Mouse (Mus musculus): Measurements from ENCODE around the gene Napa. TPM values are rescaled to one million over a fixed set of nuclear protein-coding genes. Genes with fewer than 3 reads are reported as not detected.

Gene Napa
- polyA plus RNA-seq, 2 experiments: 107 to 110 TPM

DNA sequence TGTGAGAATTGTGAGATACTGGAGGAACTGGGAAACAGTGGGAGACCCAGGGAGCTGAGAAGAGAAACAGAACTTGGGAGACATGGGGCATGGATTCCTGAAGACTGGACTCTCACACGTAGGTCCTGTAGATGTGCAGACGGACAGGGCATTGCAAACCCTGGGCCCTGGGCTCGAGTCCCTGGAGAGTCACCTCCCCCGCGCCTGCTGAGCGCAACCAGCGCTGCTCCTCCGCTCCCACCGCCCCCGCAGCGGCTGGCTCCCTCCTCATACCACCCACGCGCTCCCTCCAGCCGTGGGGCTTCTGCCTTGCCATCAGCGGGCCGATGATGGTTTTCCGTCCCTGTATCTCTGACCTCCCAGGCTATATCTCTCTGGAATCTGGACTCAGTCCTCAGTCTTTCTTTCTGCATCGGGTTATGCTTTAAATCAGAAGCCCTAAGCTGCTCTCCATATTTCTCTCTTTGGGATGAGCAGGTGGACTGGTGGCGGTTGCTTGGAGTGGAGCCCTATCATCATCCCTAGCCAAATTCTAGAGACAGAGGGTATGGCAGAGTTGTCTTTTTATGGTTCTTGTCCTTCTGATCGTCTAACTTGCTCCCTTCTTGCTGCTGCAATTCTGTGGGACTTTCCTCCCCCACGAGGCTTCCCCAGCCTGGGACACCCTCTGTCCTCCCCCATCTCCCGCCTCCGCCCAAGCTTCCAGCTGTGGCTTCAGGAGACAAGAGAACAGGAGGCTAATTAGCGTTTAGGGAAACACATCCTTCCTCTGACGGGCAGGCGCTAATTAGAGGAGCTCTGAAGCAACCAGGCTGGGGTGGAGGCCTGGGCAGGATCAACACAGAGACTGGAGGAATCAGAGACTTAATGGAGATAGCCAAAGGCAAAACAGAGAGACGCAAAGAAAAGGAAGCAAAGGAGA is 48.5 kb downstream of the Napa start:
- Histone ChIP-seq H3K9me3 (ENCODE audit: control insufficient read depth, low read length) (no peaks in the 10 kb centered on the region), H3K4me1 (replicated peaks; ENCODE audit: control insufficient read depth in 2 of 2, insufficient read depth in 2 of 2, low read length in 1 of 2) (no peaks in the 10 kb centered on the region), H3K36me3 (replicated peaks; ENCODE audit: control insufficient read depth, insufficient read depth, low read depth) (no peaks in the 10 kb centered on the region), H3K4me3 (ENCODE audit: insufficient read depth in 1 of 2, low read depth in 2 of 2, low read length in 2 of 2) (no peak overlapping the region), H3K27me3 (ENCODE audit: control insufficient read depth, insufficient read depth, low read length) (no peaks in the 10 kb centered on the region), H3K4me2 (ENCODE audit: low read depth) (no peak overlapping the region), H3K9ac (replicated peaks) (no peak overlapping the region), H3K27ac (no peak overlapping the region)
- WGBS (ENCODE audit: insufficient replicate concordance): 25% methylated on average over 27 of the region's 27 CpGs
- no peak for ATAC-seq (ENCODE audit: insufficient read depth)
- no peak for DNase-seq (ENCODE audit: low read depth in 3 of 3, low spot score in 3 of 3)
- no peak for TF ChIP-seq EP300 (IDR thresholded peaks at IDR 0.05; ENCODE audit: low read depth)
- no peak for TF ChIP-seq CTCF (IDR thresholded peaks at IDR 0.05; ENCODE audit: low read depth)

DNA sequence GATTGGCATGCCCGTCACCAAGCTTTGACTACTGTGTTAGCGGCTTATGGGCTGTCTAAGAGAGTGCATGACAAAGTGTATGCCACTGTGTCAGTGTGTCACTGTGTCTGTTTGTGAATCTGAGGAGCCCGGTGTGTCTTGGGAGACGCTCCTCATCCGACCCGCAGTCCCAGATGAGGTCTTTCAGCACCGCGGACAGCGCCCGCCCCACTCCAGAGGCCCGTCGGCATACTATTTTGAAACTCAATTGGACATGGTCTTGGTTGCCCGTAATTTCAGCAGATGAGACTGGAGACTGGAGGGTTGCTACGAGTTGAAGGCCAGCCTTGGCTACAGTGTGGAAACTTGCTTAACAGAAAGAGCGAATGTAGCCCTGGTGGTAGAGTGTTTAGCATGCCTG is 49.4 kb downstream of the Napa start:
- no peaks in the 10 kb centered on the region for H3K27me3 ChIP-seq (ENCODE audit: control insufficient read depth, insufficient read depth, low read length)
- H3K4me1 ChIP-seq (replicated peaks; ENCODE audit: control insufficient read depth in 2 of 2, insufficient read depth in 2 of 2, low read length in 1 of 2): no peaks in the 10 kb centered on the region
- TF ChIP-seq CTCF (IDR thresholded peaks at IDR 0.05; ENCODE audit: low read depth) (no peak), EP300 (IDR thresholded peaks at IDR 0.05; ENCODE audit: low read depth) (no peak)
- no peak overlapping the region for H3K27ac ChIP-seq
- ATAC-seq (ENCODE audit: insufficient read depth) (no peak), DNase-seq (ENCODE audit: low read depth in 3 of 3, low spot score in 3 of 3) (peak in 1 of 3 experiments; percentile 3)
- H3K4me2 ChIP-seq (ENCODE audit: low read depth): no peak overlapping the region
- no peaks in the 10 kb centered on the region for H3K9me3 ChIP-seq (ENCODE audit: control insufficient read depth, low read length)
- WGBS (ENCODE audit: insufficient replicate concordance): 11% methylated on average over 15 of the region's 15 CpGs
- H3K36me3 ChIP-seq (replicated peaks; ENCODE audit: control insufficient read depth, insufficient read depth, low read depth): no peaks in the 10 kb centered on the region
- no peak overlapping the region for H3K9ac ChIP-seq (replicated peaks)
- no peak overlapping the region for H3K4me3 ChIP-seq (ENCODE audit: insufficient read depth in 1 of 2, low read depth in 2 of 2, low read length in 2 of 2)

DNA sequence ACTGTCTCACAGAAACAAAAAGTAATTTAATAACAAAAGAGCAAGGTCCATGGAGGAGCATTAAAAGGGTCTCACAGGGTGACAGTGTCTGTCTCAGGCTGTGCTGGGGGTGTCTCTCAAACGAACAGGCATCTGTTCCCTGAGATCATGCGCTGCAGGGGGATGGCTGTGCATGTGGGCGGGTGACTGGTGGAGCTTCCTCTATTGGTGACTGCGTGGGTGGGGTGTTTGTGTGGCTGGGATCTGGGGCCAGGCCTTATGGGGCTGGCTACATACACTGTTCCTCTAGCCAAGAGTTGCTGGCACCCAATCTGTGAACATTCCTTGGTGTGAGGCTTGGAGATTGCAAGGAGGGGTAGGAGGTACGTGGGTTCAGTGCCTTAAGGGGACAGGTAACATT is 51.0 kb downstream of the Napa start:
- 34% methylated on average over 5 of the region's 5 CpGs for WGBS (ENCODE audit: insufficient replicate concordance)
- H3K9ac ChIP-seq (replicated peaks): no peak overlapping the region
- H3K4me1 ChIP-seq (replicated peaks; ENCODE audit: control insufficient read depth in 2 of 2, insufficient read depth in 2 of 2, low read length in 1 of 2): no peaks in the 10 kb centered on the region
- TF ChIP-seq CTCF (IDR thresholded peaks at IDR 0.05; ENCODE audit: low read depth) (no peak), EP300 (IDR thresholded peaks at IDR 0.05; ENCODE audit: low read depth) (no peak)
- H3K27me3 ChIP-seq (ENCODE audit: control insufficient read depth, insufficient read depth, low read length): no peaks in the 10 kb centered on the region
- no peak overlapping the region for H3K4me2 ChIP-seq (ENCODE audit: low read depth)
- no peaks in the 10 kb centered on the region for H3K36me3 ChIP-seq (replicated peaks; ENCODE audit: control insufficient read depth, insufficient read depth, low read depth)
- ATAC-seq (ENCODE audit: insufficient read depth) (no peak), DNase-seq (ENCODE audit: low read depth in 3 of 3, low spot score in 3 of 3) (no peak)
- H3K9me3 ChIP-seq (ENCODE audit: control insufficient read depth, low read length): no peaks in the 10 kb centered on the region
- H3K27ac ChIP-seq: no peak overlapping the region
- H3K4me3 ChIP-seq (ENCODE audit: insufficient read depth in 1 of 2, low read depth in 2 of 2, low read length in 2 of 2): no peak overlapping the region

DNA sequence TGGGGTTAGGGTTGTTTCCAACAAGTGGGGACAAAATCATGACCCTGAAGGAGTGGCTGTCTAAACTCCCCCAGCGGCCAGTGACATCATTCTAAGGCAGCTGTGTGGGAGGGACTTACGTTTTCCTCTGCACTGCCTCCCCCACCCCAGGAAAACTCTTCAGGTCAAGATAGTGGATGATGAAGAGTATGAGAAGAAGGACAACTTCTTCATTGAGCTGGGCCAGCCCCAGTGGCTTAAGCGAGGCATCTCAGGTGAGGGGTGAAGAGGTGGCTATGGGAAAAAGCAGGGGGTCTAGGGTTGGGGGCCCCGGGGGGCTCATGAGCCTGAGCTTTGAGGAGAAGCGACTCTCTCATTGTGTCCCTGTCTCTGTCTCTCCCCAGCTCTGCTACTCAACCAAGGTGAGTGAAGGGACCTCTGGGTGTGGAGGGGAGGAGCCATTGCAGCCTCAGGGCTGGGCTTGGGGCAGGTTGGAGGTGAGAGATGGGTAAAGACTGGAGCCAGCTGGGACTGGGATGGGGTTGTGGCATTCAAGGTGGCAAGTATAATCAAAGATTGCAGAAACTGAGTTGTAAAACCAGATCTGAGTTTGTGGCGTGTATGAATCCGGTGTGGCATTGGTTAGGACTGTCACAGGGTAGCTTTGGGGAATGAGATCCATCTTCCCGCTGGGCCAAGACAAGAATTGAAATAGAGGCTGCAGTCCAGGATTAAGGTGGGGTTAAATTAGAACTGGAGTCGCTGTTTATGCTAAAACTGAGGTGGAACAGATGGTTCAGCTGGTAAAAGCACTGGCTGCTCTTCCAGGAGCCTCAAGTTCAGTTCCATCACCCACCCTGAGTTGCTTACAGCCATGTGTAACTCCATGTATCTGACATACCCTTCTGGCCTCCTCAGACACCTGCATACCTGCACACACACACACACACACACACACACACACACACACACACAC is 52.2 kb downstream of the Napa start:
- Histone ChIP-seq H3K4me1 (replicated peaks; ENCODE audit: control insufficient read depth in 2 of 2, insufficient read depth in 2 of 2, low read length in 1 of 2) (no peaks in the 10 kb centered on the region), H3K36me3 (replicated peaks; ENCODE audit: control insufficient read depth, insufficient read depth, low read depth) (no peaks in the 10 kb centered on the region), H3K9me3 (ENCODE audit: control insufficient read depth, low read length) (no peaks in the 10 kb centered on the region), H3K27me3 (ENCODE audit: control insufficient read depth, insufficient read depth, low read length) (no peaks in the 10 kb centered on the region), H3K27ac (no peak overlapping the region), H3K4me3 (ENCODE audit: insufficient read depth in 1 of 2, low read depth in 2 of 2, low read length in 2 of 2) (no peak overlapping the region), H3K4me2 (ENCODE audit: low read depth) (no peak overlapping the region), H3K9ac (replicated peaks) (no peak overlapping the region)
- no peak for ATAC-seq (ENCODE audit: insufficient read depth)
- DNase-seq (ENCODE audit: low read depth in 3 of 3, low spot score in 3 of 3): no peak
- WGBS (ENCODE audit: insufficient replicate concordance): 43% methylated on average over 9 of the region's 9 CpGs
- no peak for TF ChIP-seq CTCF (IDR thresholded peaks at IDR 0.05; ENCODE audit: low read depth)

DNA sequence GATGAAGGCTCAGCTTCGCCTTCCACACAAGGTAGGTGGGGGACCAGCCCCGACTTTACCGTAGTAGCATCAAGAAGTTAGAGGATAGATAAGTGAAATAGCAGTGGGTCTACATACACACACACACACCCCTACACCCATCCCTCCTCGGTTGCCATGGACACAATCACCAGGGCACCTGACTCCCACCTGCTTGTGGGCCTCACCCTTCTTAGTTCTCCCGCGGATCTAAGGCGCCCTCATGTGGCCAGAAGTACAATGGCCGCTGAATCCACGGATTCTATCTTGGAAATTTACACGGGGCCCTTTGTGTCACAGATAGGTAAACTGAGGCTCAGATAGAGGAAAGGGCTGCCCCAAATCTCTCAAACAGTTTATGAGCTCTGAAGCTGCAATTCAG is 55.3 kb downstream of the Napa start:
- H3K27me3 ChIP-seq (ENCODE audit: control insufficient read depth, insufficient read depth, low read length): peaks cover 6% of the 10 kb centered on the region
- TF ChIP-seq EP300 (IDR thresholded peaks at IDR 0.05; ENCODE audit: low read depth) (no peak), CTCF (IDR thresholded peaks at IDR 0.05; ENCODE audit: low read depth) (peak; percentile 87)
- no peaks in the 10 kb centered on the region for H3K36me3 ChIP-seq (replicated peaks; ENCODE audit: control insufficient read depth, insufficient read depth, low read depth)
- H3K4me2 ChIP-seq (ENCODE audit: low read depth): no peak overlapping the region
- H3K9ac ChIP-seq (replicated peaks): no peak overlapping the region
- peak in 2 of 3 experiments; percentile 20 to 33 for DNase-seq (ENCODE audit: low read depth in 3 of 3, low spot score in 3 of 3)
- 14% methylated on average over 10 of the region's 10 CpGs for WGBS (ENCODE audit: insufficient replicate concordance)
- H3K4me3 ChIP-seq (ENCODE audit: insufficient read depth in 1 of 2, low read depth in 2 of 2, low read length in 2 of 2): no peak overlapping the region
- no peak overlapping the region for H3K27ac ChIP-seq
- no peaks in the 10 kb centered on the region for H3K9me3 ChIP-seq (ENCODE audit: control insufficient read depth, low read length)
- H3K4me1 ChIP-seq (replicated peaks; ENCODE audit: control insufficient read depth in 2 of 2, insufficient read depth in 2 of 2, low read length in 1 of 2): no peaks in the 10 kb centered on the region
- 0 out of 2 replicates have a peak, but pooled peaks have one; percentile 41 for ATAC-seq (ENCODE audit: insufficient read depth)
